Mouse (Mus musculus) liver, embryonic 12.5 days (tissue): ENCODE data around the gene Ankrd60. TPM values are rescaled to one million over a fixed set of nuclear protein-coding genes. Genes with fewer than 3 reads are reported as not detected.

Source experiments
- ATAC-seq: fragments of 200-750 bp; cut with Nextera tagmentation; 2 replicates; pipeline ENCODE4 v1.8.0; 2017; ENCODE audit warnings: moderate number of reproducible peaks, mild to moderate bottlenecking, moderate library complexity
- H3K27ac ChIP-seq: fragments of 300-500 bp; sonication (generic); 2 replicates; pipeline ENCODE4 v1.5.1; 2016; ENCODE audit warnings: mild to moderate bottlenecking
- H3K27me3 ChIP-seq: fragments of 300-500 bp; sonication (generic); replicated peaks from 2 replicates; pipeline ENCODE4 v1.6.1; 2016; ENCODE audit warnings: mild to moderate bottlenecking, moderate library complexity
- H3K36me3 ChIP-seq: fragments of 300-500 bp; sonication (generic); 2 replicates; pipeline ENCODE4 v1.6.1; 2016; ENCODE audit warnings: mild to moderate bottlenecking, moderate library complexity
- H3K4me1 ChIP-seq: fragments of 300-500 bp; sonication (generic); 2 replicates; pipeline ENCODE4 v1.6.1; 2016
- H3K4me2 ChIP-seq: fragments of 300-500 bp; sonication (generic); 2 replicates; pipeline ENCODE4 v1.6.1; 2016; ENCODE audit warnings: mild to moderate bottlenecking, moderate library complexity
- H3K4me3 ChIP-seq: fragments of 300-500 bp; sonication (generic); 2 replicates; pipeline ENCODE4 v1.5.1; 2016; ENCODE audit warnings: mild to moderate bottlenecking, moderate library complexity
- H3K9ac ChIP-seq: fragments of 300-500 bp; sonication (generic); 2 replicates; pipeline ENCODE4 v1.6.1; 2016; ENCODE audit warnings: mild to moderate bottlenecking, moderate library complexity
- H3K9me3 ChIP-seq: fragments of 300-500 bp; sonication (generic); replicated peaks from 2 replicates; pipeline ENCODE4 v1.6.1; 2016; ENCODE audit warnings: mild to moderate bottlenecking, moderate library complexity
- WGBS: fragments of 180-500 bp; shearing (Covaris S2); methylation state at CpG from one replicate; pipeline ENCODE4 v1.1.7; 2016; ENCODE audit not compliant: insufficient replicate concordance; 5-methylcytosine and 5-hydroxymethylcytosine counted together
- polyA plus RNA-seq: library from polyadenylated mRNA; unstranded; fragments of >200 nt; fragmentation: Nextera tagmentation; extraction: Ambion mirVana; gene quantifications from 2 replicates; pipeline ENCODE4 v1.2.1, GENCODE M21; 2016

Gene Ankrd60
- polyA plus RNA-seq, 1 experiment from 2014 or later = not detected

- H3K27me3 ChIP-seq = no peaks in the 10 kb centered on the region
- H3K4me2 ChIP-seq = no peak overlapping the region
- H3K36me3 ChIP-seq = peaks cover 19% of the 10 kb centered on the region
- H3K9ac ChIP-seq = no peak overlapping the region
- no peaks in the 10 kb centered on the region for H3K4me1 ChIP-seq
- no peak for ATAC-seq
- 0 out of 2 replicates have a peak, but pooled peaks cover 6% of the 10 kb centered on the region for H3K9me3 ChIP-seq
- H3K27ac ChIP-seq = no peak overlapping the region
- 79% methylated on average over 1 of the region's 1 CpGs for WGBS
- no peak overlapping the region for H3K4me3 ChIP-seq
Observed at GRCm38 (mm10) chr2:173601861-173602260, 23.7 kb upstream of the Ankrd60 start.

- H3K4me3 ChIP-seq = no peak overlapping the region
- no peak overlapping the region for H3K9ac ChIP-seq
- no peaks in the 10 kb centered on the region for H3K27me3 ChIP-seq
- no peak overlapping the region for H3K4me2 ChIP-seq
- no peak for ATAC-seq
- whole genome bisulfite sequencing = 65% methylated on average over 10 of the region's 10 CpGs
- H3K4me1 ChIP-seq = no peaks in the 10 kb centered on the region
- H3K9me3 ChIP-seq = no peaks in the 10 kb centered on the region
- H3K36me3 ChIP-seq = peaks cover 7% of the 10 kb centered on the region; the same call in 1 of the 2 replicates
- no peak overlapping the region for H3K27ac ChIP-seq
Observed at GRCm38 (mm10) chr2:173595374-173595781, 17.2 kb upstream of the Ankrd60 start.

- Histone ChIP-seq H3K9ac (no peak overlapping the region), H3K27me3 (peaks cover 3% of the 10 kb centered on the region), H3K4me2 (no peak overlapping the region)
Observed at GRCm38 (mm10) chr2:173594313-173595063, 16.3 kb upstream of the Ankrd60 start.

GRCm38 (mm10) chr2:173593841-173594240 lies 15.7 kb upstream of the Ankrd60 start:
- 72% methylated on average over 4 of the region's 4 CpGs for WGBS
- peak; percentile 30 for ATAC-seq
- H3K36me3 ChIP-seq = peaks cover 7% of the 10 kb centered on the region; the same call in 1 of the 2 replicates
- H3K4me3 ChIP-seq = no peak overlapping the region
- no peaks in the 10 kb centered on the region for H3K9me3 ChIP-seq
- no peak overlapping the region for H3K4me2 ChIP-seq
- no peaks in the 10 kb centered on the region for H3K4me1 ChIP-seq
- H3K27me3 ChIP-seq = peaks cover 6% of the 10 kb centered on the region
- H3K9ac ChIP-seq = no peak overlapping the region
- no peak overlapping the region for H3K27ac ChIP-seq

More at GRCm38 (mm10) chr2:173594313-173595063, 16.3 kb upstream of the Ankrd60 start:
- 64% methylated on average over 11 of the region's 11 CpGs for WGBS
- Histone ChIP-seq H3K4me1 (no peaks in the 10 kb centered on the region), H3K27ac (no peak overlapping the region), H3K4me3 (no peak overlapping the region), H3K36me3 (peaks cover 7% of the 10 kb centered on the region; the same call in 1 of the 2 replicates), H3K9me3 (no peaks in the 10 kb centered on the region)
- no peak for ATAC-seq

- Histone ChIP-seq H3K9ac (no peak overlapping the region), H3K9me3 (no peaks in the 10 kb centered on the region), H3K36me3 (peaks cover 7% of the 10 kb centered on the region; the same call in 1 of the 2 replicates), H3K27me3 (peaks cover 11% of the 10 kb centered on the region), H3K4me1 (no peaks in the 10 kb centered on the region), H3K27ac (no peak overlapping the region), H3K4me3 (no peak overlapping the region), H3K4me2 (no peak overlapping the region)
- WGBS = 74% methylated on average over 9 of the region's 9 CpGs
- ATAC-seq = no peak
Observed at GRCm38 (mm10) chr2:173592781-173593180, 14.6 kb upstream of the Ankrd60 start.

- Histone ChIP-seq H3K36me3 (no peaks in the 10 kb centered on the region), H3K4me2 (no peak overlapping the region), H3K27me3 (peaks cover 62% of the 10 kb centered on the region), H3K9me3 (no peaks in the 10 kb centered on the region), H3K9ac (no peak overlapping the region), H3K4me3 (no peak overlapping the region), H3K27ac (no peak overlapping the region), H3K4me1 (peaks cover 31% of the 10 kb centered on the region)
- whole genome bisulfite sequencing = 70% methylated on average over 5 of the region's 5 CpGs
- ATAC-seq = no peak
Observed at GRCm38 (mm10) chr2:173587411-173587810, 9.2 kb upstream of the Ankrd60 start.

- Histone ChIP-seq H3K4me1 (peaks cover 35% of the 10 kb centered on the region), H3K9ac (peak overlapping the region; percentile 44; the same call in 1 of the 2 replicates), H3K27ac (no peak overlapping the region), H3K27me3 (peaks cover 73% of the 10 kb centered on the region), H3K9me3 (no peaks in the 10 kb centered on the region), H3K4me3 (peak overlapping the region; percentile 45), H3K36me3 (no peaks in the 10 kb centered on the region), H3K4me2 (peak overlapping the region; percentile 68)
- WGBS = under 1% methylated on average over 68 of the region's 68 CpGs
- peak; percentile 78 for ATAC-seq
Observed at GRCm38 (mm10) chr2:173586118-173586968, 8.2 kb upstream of the Ankrd60 start.

GRCm38 (mm10) chr2:173585387-173586117 lies 7.4 kb upstream of the Ankrd60 start:
- peak overlapping the region; percentile 44; the same call in 1 of the 2 replicates for H3K9ac ChIP-seq

GRCm38 (mm10) chr2:173584361-173584760 lies 6.2 kb upstream of the Ankrd60 start:
- no peak overlapping the region for H3K4me3 ChIP-seq
- no peaks in the 10 kb centered on the region for H3K9me3 ChIP-seq
- no peaks in the 10 kb centered on the region for H3K36me3 ChIP-seq
- H3K27ac ChIP-seq = no peak overlapping the region
- peaks cover 35% of the 10 kb centered on the region for H3K4me1 ChIP-seq
- no peak overlapping the region for H3K4me2 ChIP-seq
- 37% methylated on average over 15 of the region's 15 CpGs for whole genome bisulfite sequencing
- H3K27me3 ChIP-seq = peaks cover 87% of the 10 kb centered on the region
- no peak for ATAC-seq
- H3K9ac ChIP-seq = no peak overlapping the region

More at GRCm38 (mm10) chr2:173585387-173586117, 7.4 kb upstream of the Ankrd60 start:
- 3% methylated on average over 54 of the region's 54 CpGs for WGBS
- H3K27me3 ChIP-seq = peaks cover 81% of the 10 kb centered on the region
- H3K36me3 ChIP-seq = no peaks in the 10 kb centered on the region
- no peak for ATAC-seq
- peaks cover 35% of the 10 kb centered on the region for H3K4me1 ChIP-seq
- H3K27ac ChIP-seq = no peak overlapping the region
- H3K9me3 ChIP-seq = no peaks in the 10 kb centered on the region
- peak overlapping the region; percentile 68 for H3K4me2 ChIP-seq
- peak overlapping the region; percentile 45 for H3K4me3 ChIP-seq

GRCm38 (mm10) chr2:173583455-173583854 lies 5.3 kb upstream of the Ankrd60 start:
- Histone ChIP-seq H3K4me3 (no peak overlapping the region), H3K4me1 (peaks cover 35% of the 10 kb centered on the region), H3K9ac (no peak overlapping the region), H3K27me3 (peaks cover 95% of the 10 kb centered on the region), H3K4me2 (no peak overlapping the region), H3K36me3 (no peaks in the 10 kb centered on the region), H3K27ac (no peak overlapping the region), H3K9me3 (no peaks in the 10 kb centered on the region)
- no peak for ATAC-seq
- WGBS = 29% methylated on average over 5 of the region's 5 CpGs

- Histone ChIP-seq H3K4me2 (peak overlapping the region; percentile 8; the same call in 1 of the 2 replicates), H3K27ac (no peak overlapping the region), H3K27me3 (peaks cover 96% of the 10 kb centered on the region), H3K9me3 (no peaks in the 10 kb centered on the region), H3K36me3 (no peaks in the 10 kb centered on the region), H3K4me3 (no peak overlapping the region), H3K4me1 (peaks cover 41% of the 10 kb centered on the region), H3K9ac (no peak overlapping the region)
- ATAC-seq = peak; percentile 82
- 63% methylated on average over 3 of the region's 3 CpGs for WGBS
Observed at GRCm38 (mm10) chr2:173582903-173583302, 4.7 kb upstream of the Ankrd60 start.
